Mouse (Mus musculus): ENCODE results near the gene Wdr64.

The Wdr64 gene

GRCm38 (mm10) chr1:175698293-175698692, at the start of gene Wdr64:
Gene Wdr64, plus strand, starts transcription at chr1:175698593.
- DNase-seq (ENCODE audit: low spot score), result no peak

GRCm38 (mm10) chr1:175648615-175649014, 49.8 kb upstream of the Wdr64 start:
- DNase-seq (ENCODE audit: low spot score), result no peak

- DNase-seq (ENCODE audit: low spot score), result peak; percentile 18
Observed at GRCm38 (mm10) chr1:175659900-175660299, 38.5 kb upstream of the Wdr64 start.

- DNase-seq (ENCODE audit: low spot score), result peak; percentile 13
Observed at GRCm38 (mm10) chr1:175668666-175669405, 29.6 kb upstream of the Wdr64 start.

GRCm38 (mm10) chr1:175669456-175669855, 28.9 kb upstream of the Wdr64 start:
- DNase-seq (ENCODE audit: low spot score), result no peak

GRCm38 (mm10) chr1:175670042-175670441, 28.4 kb upstream of the Wdr64 start:
- DNase-seq (ENCODE audit: low spot score), result no peak

- no peak for DNase-seq (ENCODE audit: low spot score)
Observed at GRCm38 (mm10) chr1:175671626-175672025, 26.8 kb upstream of the Wdr64 start.

- no peak for DNase-seq (ENCODE audit: low spot score)
Observed at GRCm38 (mm10) chr1:175673563-175674325, 24.6 kb upstream of the Wdr64 start.

- DNase-seq (ENCODE audit: low spot score), result no peak
Observed at GRCm38 (mm10) chr1:175675116-175675515, 23.3 kb upstream of the Wdr64 start.

- DNase-seq (ENCODE audit: low spot score), result no peak
Observed at GRCm38 (mm10) chr1:175677459-175677858, 20.9 kb upstream of the Wdr64 start.

- DNase-seq (ENCODE audit: low spot score), result no peak
Observed at GRCm38 (mm10) chr1:175680995-175681394, 17.4 kb upstream of the Wdr64 start.

GRCm38 (mm10) chr1:175691686-175692245, 6.6 kb upstream of the Wdr64 start:
- DNase-seq (ENCODE audit: low spot score), result no peak

- peak; percentile 99 for DNase-seq (ENCODE audit: low spot score)
Observed at GRCm38 (mm10) chr1:175692246-175692996, 6.0 kb upstream of the Wdr64 start, which contains the start of the genes Opn3 and Chml. Gene Opn3, minus strand, starts transcription at chr1:175692776. Gene Chml, minus strand, starts transcription at chr1:175692901.

- no peak for DNase-seq (ENCODE audit: low spot score)
Observed at GRCm38 (mm10) chr1:175692997-175693361, 5.4 kb upstream of the Wdr64 start.

GRCm38 (mm10) chr1:175693429-175693960, 4.9 kb upstream of the Wdr64 start:
- no peak for DNase-seq (ENCODE audit: low spot score)

GRCm38 (mm10) chr1:175699375-175699774, 982 bp downstream of the Wdr64 start:
- DNase-seq (ENCODE audit: low spot score), result no peak

GRCm38 (mm10) chr1:175699796-175700195, 1.4 kb downstream of the Wdr64 start:
- peak; percentile 5 for DNase-seq (ENCODE audit: low spot score)

- DNase-seq (ENCODE audit: low spot score), result no peak
Observed at GRCm38 (mm10) chr1:175701145-175701544, 2.8 kb downstream of the Wdr64 start.

GRCm38 (mm10) chr1:175707599-175707998, 9.2 kb downstream of the Wdr64 start:
- no peak for DNase-seq (ENCODE audit: low spot score)

GRCm38 (mm10) chr1:175708013-175708412, 9.6 kb downstream of the Wdr64 start:
- no peak for DNase-seq (ENCODE audit: low spot score)

- DNase-seq (ENCODE audit: low spot score), result no peak
Observed at GRCm38 (mm10) chr1:175712338-175712909, 14.0 kb downstream of the Wdr64 start.

- DNase-seq (ENCODE audit: low spot score), result no peak
Observed at GRCm38 (mm10) chr1:175716832-175717231, 18.4 kb downstream of the Wdr64 start.

Data from lung, postnatal 25 days (tissue).